Mouse (Mus musculus) heart, postnatal 0 days (tissue): ENCODE data around the gene Neurl1a.

Experiments
- CTCF ChIP-seq: IDR thresholded peaks from 2 replicates; pipeline ENCODE4 v1.5.1; 2016; ENCODE audit warnings: antibody characterized with exemption, control low read depth, low read depth
- EP300 ChIP-seq: IDR thresholded peaks from 2 replicates; pipeline ENCODE4 v1.6.1; 2016; ENCODE audit warnings: antibody characterized with exemption, low read depth

DNA sequence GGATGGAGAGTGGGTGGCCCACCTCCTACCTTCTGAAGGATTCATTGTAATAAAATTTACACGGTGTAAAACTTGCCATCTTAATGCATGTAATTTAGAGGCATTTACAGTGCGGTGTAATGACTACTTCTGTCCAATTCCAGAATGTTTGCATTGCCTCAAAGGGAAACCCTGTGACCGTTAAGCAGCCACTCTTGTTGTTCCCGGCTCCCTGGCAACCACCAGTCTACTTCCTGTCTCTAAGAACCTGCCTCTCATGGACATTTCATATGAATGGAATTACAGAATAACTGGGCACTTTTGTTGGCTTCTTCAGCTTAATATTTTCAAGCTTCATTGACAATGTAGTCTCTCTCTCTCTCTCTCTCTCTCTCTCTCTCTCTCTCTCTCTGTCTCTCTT, 6.1 kb downstream of the Neurl1a start:
- TF ChIP-seq CTCF (no peak), EP300 (no peak)
